Mouse (Mus musculus) lung, postnatal 0 days (tissue): ENCODE results near the gene Tchhl1. TPM values are rescaled to one million over a fixed set of nuclear protein-coding genes. Genes with fewer than 3 reads are reported as not detected.
A peak's percentile ranks its signal among the peaks of the same experiment; 100 is the strongest.
"Not testable (repeated sequence)": the region's sequence is repeated elsewhere in the genome, so short reads cannot be mapped to it uniquely, and the experiment has no call there.

Experiments used
- ATAC-seq: fragments of 200-750 bp; cut with Nextera tagmentation; 2 replicates; pipeline ENCODE4 v1.8.0; 2017; ENCODE audit warnings: moderate library complexity
- DNase-seq: peaks from one replicate; pipeline ENCODE4 v3.0.0-alpha.2; 2016; ENCODE audit warnings: low spot score
- H3K27ac ChIP-seq: fragments of 300-500 bp; sonication (generic); 2 replicates; pipeline ENCODE4 v1.5.1; 2014; ENCODE audit warnings: antibody characterized with exemption, mild to moderate bottlenecking, low read length, mixed read lengths
- H3K27me3 ChIP-seq: fragments of 300-500 bp; sonication (generic); replicated peaks from 2 replicates; pipeline ENCODE4 v1.6.1; 2014; ENCODE audit warnings: low read length, mixed read lengths; ENCODE audit not compliant: insufficient read depth
- H3K36me3 ChIP-seq: fragments of 300-500 bp; sonication (generic); 2 replicates; pipeline ENCODE4 v1.6.1; 2014; ENCODE audit warnings: low read length, mixed read lengths; ENCODE audit not compliant: insufficient read depth
- H3K4me1 ChIP-seq: fragments of 300-500 bp; sonication (generic); 2 replicates; pipeline ENCODE4 v1.6.1; 2014; ENCODE audit warnings: antibody characterized with exemption, low read depth, low read length, mixed read lengths; ENCODE audit not compliant: insufficient read depth
- H3K4me2 ChIP-seq: fragments of 300-500 bp; sonication (generic); replicated peaks from 2 replicates; pipeline ENCODE4 v1.6.1; 2014; ENCODE audit warnings: low read depth, mild to moderate bottlenecking, low read length, moderate library complexity, mixed read lengths
- H3K4me3 ChIP-seq: fragments of 300-500 bp; sonication (generic); 2 replicates; pipeline ENCODE4 v1.5.1; 2014; ENCODE audit warnings: low read depth, low read length
- H3K9ac ChIP-seq: fragments of 300-500 bp; sonication (generic); replicated peaks from 2 replicates; pipeline ENCODE4 v1.6.1; 2014; ENCODE audit warnings: low read depth, mild to moderate bottlenecking
- H3K9me3 ChIP-seq: fragments of 300-500 bp; sonication (generic); 2 replicates; pipeline ENCODE4 v1.6.1; 2016; ENCODE audit warnings: low read length, mixed read lengths
- CTCF ChIP-seq: IDR thresholded peaks from 2 replicates; pipeline ENCODE4 v1.5.1; 2016; ENCODE audit warnings: antibody characterized with exemption, mild to moderate bottlenecking
- EP300 ChIP-seq: IDR thresholded peaks from 2 replicates; pipeline ENCODE4 v1.6.1; 2016; ENCODE audit warnings: antibody characterized with exemption, mild to moderate bottlenecking, control low read depth
- WGBS: fragments of 180-500 bp; shearing (Covaris S2); extraction: QIAGEN DNeasy Blood & Tissue Kit; methylation state at CpG from one replicate; pipeline ENCODE4 v1.1.7; 2014; 5-methylcytosine and 5-hydroxymethylcytosine counted together
- polyA plus RNA-seq: library from polyadenylated mRNA; unstranded; fragments of >200 nt; fragmentation: Nextera tagmentation; extraction: Ambion mirVana; gene quantifications from 2 replicates; pipeline ENCODE4 v1.2.1, GENCODE M21; 2015

The Tchhl1 gene
- polyA plus RNA-seq, 1 experiment from 2014 or later: not detected

DNA sequence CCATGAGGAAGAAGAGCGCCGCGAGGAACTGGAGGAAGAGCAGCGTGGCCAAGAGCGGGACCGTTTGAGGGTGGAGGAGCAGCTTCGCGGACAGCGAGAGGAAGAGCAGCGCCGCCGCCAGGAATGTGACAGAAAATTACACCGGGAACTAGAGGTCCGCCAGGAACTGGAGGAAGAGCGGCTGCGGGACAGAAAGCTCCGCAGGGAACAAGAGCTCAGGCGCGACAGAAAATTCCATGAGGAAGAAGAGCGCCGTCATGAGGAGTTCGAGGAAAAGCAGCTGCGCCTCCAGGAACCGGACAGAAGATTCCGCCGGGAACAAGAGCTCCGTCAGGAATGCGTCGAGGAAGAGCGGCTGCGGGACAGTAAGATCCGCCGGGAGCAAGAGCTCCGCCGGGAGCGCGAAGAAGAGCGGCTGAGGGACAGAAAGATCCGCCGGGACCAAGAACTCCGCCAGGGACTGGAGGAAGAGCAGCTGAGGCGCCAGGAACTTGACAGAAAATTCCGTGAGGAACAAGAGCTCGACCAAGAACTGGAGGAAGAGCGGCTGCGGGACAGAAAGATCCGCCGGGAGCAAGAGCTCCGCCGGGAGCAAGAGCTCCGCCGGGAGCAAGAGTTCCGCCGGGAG is 22.3 kb upstream of the Tchhl1 start:
- H3K4me1 ChIP-seq: peaks cover 8% of the 10 kb centered on the region
- H3K4me2 ChIP-seq: peak overlapping the region; percentile 88
- 1% methylated on average over 54 of the region's 54 CpGs for WGBS
- TF ChIP-seq CTCF (peak; percentile 31), EP300 (no peak)
- peak overlapping the region; percentile 68 for H3K27ac ChIP-seq
- DNase-seq (peak; percentile 63), ATAC-seq (0 out of 2 replicates have a peak, but pooled peaks have one; percentile 4)
- H3K9me3 ChIP-seq: no peaks in the 10 kb centered on the region
- H3K27me3 ChIP-seq: 0 out of 2 replicates have a peak, but pooled peaks cover 9% of the 10 kb centered on the region
- no peaks in the 10 kb centered on the region for H3K36me3 ChIP-seq
- H3K9ac ChIP-seq: peak overlapping the region; percentile 44
- peak overlapping the region; percentile 56 for H3K4me3 ChIP-seq

DNA sequence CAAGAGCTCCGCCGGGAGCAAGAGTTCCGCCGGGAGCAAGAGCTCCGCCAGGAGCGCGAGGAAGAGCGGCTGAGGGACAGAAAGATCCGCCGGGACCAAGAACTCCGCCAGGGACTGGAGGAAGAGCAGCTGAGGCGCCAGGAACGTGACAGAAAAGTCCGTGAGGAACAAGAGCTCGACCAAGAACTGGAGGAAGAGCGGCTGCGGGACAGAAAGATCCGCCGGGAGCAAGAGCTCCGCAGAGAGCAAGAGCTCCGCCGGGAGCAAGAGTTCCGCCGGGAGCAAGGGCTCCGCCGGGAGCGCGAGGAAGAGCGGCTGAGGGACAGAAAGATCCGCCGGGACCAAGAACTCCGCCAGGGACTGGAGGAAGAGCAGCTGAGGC is 21.8 kb upstream of the Tchhl1 start:
- under 1% methylated on average over 32 of the region's 32 CpGs for WGBS
- not testable (repeated sequence) for H3K4me1 ChIP-seq, H3K9me3 ChIP-seq, H3K36me3 ChIP-seq, H3K27me3 ChIP-seq, DNase-seq
- peak overlapping the region; percentile 88 for H3K4me2 ChIP-seq
- peak overlapping the region; percentile 44 for H3K9ac ChIP-seq
- peak; percentile 5; the same call in 1 of the 2 replicates for ATAC-seq
- peak overlapping the region; percentile 56 for H3K4me3 ChIP-seq
- peak overlapping the region; percentile 43 for H3K27ac ChIP-seq

DNA sequence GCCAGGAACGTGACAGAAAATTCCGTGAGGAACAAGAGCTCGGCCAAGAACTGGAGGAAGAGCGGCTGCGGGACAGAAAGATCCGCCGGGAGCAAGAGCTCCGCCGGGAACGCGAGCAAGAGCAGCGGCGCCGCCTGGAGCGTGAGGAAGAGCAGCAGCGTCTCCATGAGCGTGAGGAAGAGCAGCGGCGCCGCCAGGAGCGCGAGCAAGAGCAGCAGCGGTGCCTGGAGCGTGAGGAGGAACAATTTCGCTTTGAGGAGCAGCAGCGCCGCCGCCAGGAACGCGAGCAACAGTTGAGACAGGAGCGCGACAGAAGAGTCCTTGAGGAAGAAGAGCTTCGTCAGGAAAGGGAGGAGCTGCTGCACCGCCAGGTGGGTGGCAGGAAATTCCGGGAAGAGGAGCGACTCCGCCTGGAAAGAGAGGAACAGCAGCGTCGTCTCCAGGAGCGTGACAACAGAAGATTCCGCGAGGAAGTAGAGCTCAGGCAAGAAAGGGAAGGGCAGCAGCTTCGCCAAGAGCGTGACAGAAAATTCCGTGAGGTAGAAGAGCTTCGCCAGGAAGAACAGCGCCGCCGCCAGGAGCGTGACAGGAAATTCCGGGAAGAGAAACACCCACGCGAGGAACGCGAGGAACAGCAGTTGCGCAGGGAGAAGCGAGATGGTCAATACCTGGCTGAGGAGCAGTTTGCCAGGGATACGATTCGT is 21.3 kb upstream of the Tchhl1 start:
- Histone ChIP-seq H3K27ac (peak overlapping the region; percentile 43), H3K27me3 (0 out of 2 replicates have a peak, but pooled peaks cover 8% of the 10 kb centered on the region), H3K36me3 (no peaks in the 10 kb centered on the region), H3K4me2 (peak overlapping the region; percentile 88), H3K4me3 (peak overlapping the region; percentile 56), H3K9ac (peak overlapping the region; percentile 44), H3K9me3 (no peaks in the 10 kb centered on the region), H3K4me1 (peaks cover 8% of the 10 kb centered on the region)
- TF ChIP-seq CTCF (peak; percentile 49), EP300 (no peak)
- ATAC-seq (peak; percentile 59), DNase-seq (peak; percentile 84)
- WGBS: 3% methylated on average over 59 of the region's 59 CpGs

DNA sequence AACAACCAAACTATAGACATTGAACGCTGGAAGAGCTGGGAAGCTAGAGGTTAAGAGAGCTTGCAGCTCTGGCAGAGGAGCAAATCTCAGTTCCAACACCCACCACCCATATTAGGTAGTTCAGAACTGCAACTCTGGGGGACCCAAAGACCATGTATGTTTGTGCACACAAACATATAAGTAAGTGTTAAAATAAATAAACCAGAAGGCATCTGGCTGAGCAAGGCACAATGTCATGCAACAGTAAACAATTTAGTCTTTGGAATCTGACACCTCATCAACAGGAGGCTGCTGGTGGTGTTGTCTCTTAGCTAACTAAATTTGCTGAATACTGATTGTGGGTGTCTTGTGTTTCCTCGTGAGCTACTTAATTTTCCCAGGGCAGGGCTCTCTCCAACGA is 2.0 kb upstream of the Tchhl1 start:
- Histone ChIP-seq H3K36me3 (no peaks in the 10 kb centered on the region), H3K9me3 (no peaks in the 10 kb centered on the region), H3K27ac (0 out of 2 replicates have a peak overlapping the region, but pooled peaks have one; percentile 49), H3K9ac (no peak overlapping the region), H3K27me3 (no peaks in the 10 kb centered on the region), H3K4me1 (no peaks in the 10 kb centered on the region), H3K4me3 (no peak overlapping the region), H3K4me2 (no peak overlapping the region)
- TF ChIP-seq CTCF (no peak), EP300 (peak; percentile 61)
- peak; percentile 83 for DNase-seq
- peak; percentile 88 for ATAC-seq
- 31% methylated on average over 3 of the region's 3 CpGs for WGBS

DNA sequence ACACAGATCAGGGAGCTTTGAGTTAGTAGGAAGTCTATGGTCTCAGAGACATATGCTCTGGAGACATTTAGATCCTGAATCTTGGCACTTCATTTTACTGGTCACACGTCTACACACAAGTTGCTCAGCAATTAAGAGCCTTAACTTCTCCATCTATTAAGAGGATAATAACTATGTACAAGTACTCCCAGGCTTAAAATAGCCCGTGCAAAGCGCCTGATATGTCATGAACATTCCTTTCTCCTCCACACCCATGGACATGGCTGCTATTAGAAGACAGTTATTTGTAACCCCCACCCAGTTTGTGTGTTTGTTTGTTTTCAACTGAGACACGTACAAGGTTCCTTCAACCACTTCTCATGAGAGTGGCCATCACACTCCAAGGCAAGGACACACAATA is 1.4 kb upstream of the Tchhl1 start:
- H3K4me1 ChIP-seq: no peaks in the 10 kb centered on the region
- no peaks in the 10 kb centered on the region for H3K9me3 ChIP-seq
- no peak overlapping the region for H3K4me2 ChIP-seq
- DNase-seq: peak; percentile 38
- no peak overlapping the region for H3K4me3 ChIP-seq
- WGBS: 39% methylated on average over 4 of the region's 4 CpGs
- ATAC-seq: peak; percentile 49
- H3K27ac ChIP-seq: peak overlapping the region; percentile 49
- no peak overlapping the region for H3K9ac ChIP-seq
- TF ChIP-seq EP300: no peak
- TF ChIP-seq CTCF: no peak
- H3K27me3 ChIP-seq: no peaks in the 10 kb centered on the region
- H3K36me3 ChIP-seq: no peaks in the 10 kb centered on the region

DNA sequence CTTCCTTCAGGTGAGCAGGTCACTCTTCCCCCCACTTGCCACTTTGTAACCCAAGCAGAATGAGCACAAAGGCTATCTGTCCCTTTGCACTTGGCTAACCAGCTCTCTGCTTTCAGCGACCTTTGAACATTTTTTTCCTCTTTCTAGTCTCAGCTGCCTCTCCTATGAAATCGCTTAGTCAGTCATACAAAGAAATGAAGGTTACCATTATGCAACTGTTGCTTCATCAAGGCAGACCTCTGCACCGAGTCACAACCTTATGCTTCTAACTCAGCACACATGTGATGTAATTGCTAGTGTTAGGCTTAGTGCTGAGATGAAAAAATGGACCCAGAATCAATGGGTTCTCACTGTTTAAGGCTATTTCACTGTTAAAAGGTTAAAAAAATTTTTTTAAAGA is 1.1 kb downstream of the Tchhl1 start:
- peak; percentile 46 for DNase-seq
- TF ChIP-seq CTCF (no peak), EP300 (peak; percentile 46; the same call in 1 of the 2 replicates)
- no peaks in the 10 kb centered on the region for H3K36me3 ChIP-seq
- H3K4me1 ChIP-seq: no peaks in the 10 kb centered on the region
- ATAC-seq: peak; percentile 48
- no peak overlapping the region for H3K27ac ChIP-seq
- H3K27me3 ChIP-seq: no peaks in the 10 kb centered on the region
- H3K9ac ChIP-seq: no peak overlapping the region
- WGBS: 49% methylated on average over 3 of the region's 3 CpGs
- no peak overlapping the region for H3K4me2 ChIP-seq
- no peak overlapping the region for H3K4me3 ChIP-seq
- no peaks in the 10 kb centered on the region for H3K9me3 ChIP-seq
